Mouse (Mus musculus) thymus, adult 2 months (tissue): ENCODE data around the gene Usp36.

ENCODE experiments used
- CTCF ChIP-seq: fragments of 200-500 bp; IDR thresholded peaks from 2 replicates; pipeline ENCODE4 v1.5.1; 2012; ENCODE audit warnings: mild to moderate bottlenecking, control low read depth, low read length, moderate library complexity, borderline replicate concordance; ENCODE audit not compliant: control insufficient read depth, poor library complexity, insufficient read depth; ENCODE audit errors: extremely low read depth
- POLR2A ChIP-seq: fragments of 200-500 bp; IDR thresholded peaks from 2 replicates; pipeline ENCODE4 v1.6.1; 2012; ENCODE audit warnings: mild to moderate bottlenecking, low read length, control low read depth, moderate library complexity; ENCODE audit not compliant: control insufficient read depth, poor library complexity, insufficient read depth; ENCODE audit errors: extremely low read depth

DNA sequence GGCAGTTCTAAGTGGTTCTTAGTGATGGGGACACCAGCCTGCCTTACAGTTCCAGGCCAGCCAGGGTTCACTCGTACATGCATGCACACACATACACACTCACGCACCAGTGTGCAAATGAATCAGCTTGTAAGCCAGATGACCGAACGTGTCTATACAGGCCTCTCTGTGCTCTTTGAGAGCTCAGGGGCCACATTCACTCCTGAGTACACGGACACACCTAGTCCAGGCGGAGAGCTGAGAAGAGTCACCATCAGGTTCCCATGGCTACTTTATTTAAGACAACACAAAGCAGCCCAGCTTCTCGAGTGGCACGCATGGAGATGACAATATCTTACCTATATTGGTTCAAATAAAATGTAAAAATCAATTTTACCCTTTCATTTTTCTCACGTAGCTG, 3.6 kb downstream of the Usp36 start:
- TF ChIP-seq CTCF = no peak
- no peak for TF ChIP-seq POLR2A
